Mouse (Mus musculus) bone marrow macrophage, adult 2 months (primary cell): Measurements from ENCODE around the gene Trem1.

Experiments used
- CTCF ChIP-seq: IDR thresholded peaks from 2 replicates; pipeline ENCODE4 v1.5.1; 2012; ENCODE audit warnings: low read depth, mild to moderate bottlenecking, low read length, moderate library complexity
- POLR2A ChIP-seq: IDR thresholded peaks from 2 replicates; pipeline ENCODE4 v1.6.1; 2012; ENCODE audit warnings: mild to moderate bottlenecking, low read depth, low read length, borderline replicate concordance

GRCm38 (mm10) chr17:48275736-48276135 lies 43.2 kb downstream of the Trem1 start:
- TF ChIP-seq POLR2A (no peak), CTCF (no peak)
